In genomic region chr8:106338741-106339209, GRCm38 (mm10) we compare ENCODE assay signal across 8 mouse cellular contexts. TPM values are rescaled to one million over a fixed set of nuclear protein-coding genes. Genes with fewer than 3 reads are reported as not detected.
DNase-seq lines count a peak whose midpoint lies in the region; ATAC-seq and TF ChIP-seq lines count a peak whose summit lies in the region.

No protein-coding gene starts in this region.

- TF ChIP-seq CTCF in left cerebral cortex, adult 2 months (IDR thresholded peaks at IDR 0.05), result no peak

- no peaks in the 10 kb centered on the region for H3K9me3 ChIP-seq in forebrain, embryonic 11.5 days (ENCODE audit: control insufficient read depth, low read length)
- no peaks in the 10 kb centered on the region for H3K9me3 ChIP-seq in intestine, embryonic 15.5 days
- no peaks in the 10 kb centered on the region for H3K9me3 ChIP-seq in midbrain, embryonic 12.5 days

- peaks cover 10% of the 10 kb centered on the region for H3K27me3 ChIP-seq in forebrain, embryonic 11.5 days (ENCODE audit: control insufficient read depth, insufficient read depth, low read length)
- H3K27me3 ChIP-seq in intestine, embryonic 15.5 days (replicated peaks), result peaks cover 24% of the 10 kb centered on the region
- H3K27me3 ChIP-seq in midbrain, embryonic 12.5 days, result peaks cover 25% of the 10 kb centered on the region

- intact Hi-C loops in left cerebral cortex, adult 2 months (cut with DNase I), result loop anchor here (5.0 kb wide), 1 partner anchor 66 kb away; no protein-coding TSS in a partner anchor

- H3K27ac ChIP-seq in left cerebral cortex, adult 2 months, result peak overlapping the region; percentile 89
- no peak overlapping the region for H3K27ac ChIP-seq in forebrain, embryonic 11.5 days (ENCODE audit: low read depth, low read length)
- H3K27ac ChIP-seq in intestine, embryonic 15.5 days, result no peak overlapping the region
- no peak overlapping the region for H3K27ac ChIP-seq in midbrain, embryonic 12.5 days (replicated peaks)

- peaks cover 2% of the 10 kb centered on the region; the same call in 1 of the 2 replicates for H3K4me1 ChIP-seq in forebrain, embryonic 11.5 days (replicated peaks; ENCODE audit: control insufficient read depth, insufficient read depth, low read length)
- peaks cover 18% of the 10 kb centered on the region for H3K4me1 ChIP-seq in intestine, embryonic 15.5 days (replicated peaks)
- peaks cover 33% of the 10 kb centered on the region for H3K4me1 ChIP-seq in midbrain, embryonic 12.5 days

- H3K4me3 ChIP-seq in left cerebral cortex, adult 2 months, result peak overlapping the region; percentile 60
- peak overlapping the region; percentile 49 for H3K4me3 ChIP-seq in forebrain, embryonic 11.5 days (ENCODE audit: low read depth, low read length)
- peak overlapping the region; percentile 51 for H3K4me3 ChIP-seq in intestine, embryonic 15.5 days (replicated peaks)
- peak overlapping the region; percentile 70 for H3K4me3 ChIP-seq in midbrain, embryonic 12.5 days

- 45% methylated on average over 8 of the region's 8 CpGs for WGBS in forebrain, embryonic 11.5 days
- 31% methylated on average over 8 of the region's 8 CpGs for WGBS in intestine, embryonic 15.5 days
- WGBS in midbrain, embryonic 12.5 days, result 37% methylated on average over 8 of the region's 8 CpGs

- ATAC-seq in forebrain, embryonic 11.5 days (replicated peaks; ENCODE audit: low FRiP score), result no peak
- no peak for ATAC-seq in intestine, embryonic 15.5 days
- no peak for ATAC-seq in midbrain, embryonic 12.5 days (ENCODE audit: low FRiP score, low read depth)

- H3K9ac ChIP-seq in forebrain, embryonic 11.5 days (ENCODE audit: low read length), result peak overlapping the region; percentile 56
- H3K9ac ChIP-seq in intestine, embryonic 15.5 days, result no peak overlapping the region; the same call in 1 of the 2 replicates
- H3K9ac ChIP-seq in midbrain, embryonic 12.5 days (replicated peaks), result no peak overlapping the region

- H3K4me2 ChIP-seq in forebrain, embryonic 11.5 days (ENCODE audit: low read depth, low read length, severe bottlenecking), result peak overlapping the region; percentile 91
- H3K4me2 ChIP-seq in intestine, embryonic 15.5 days (replicated peaks), result peak overlapping the region; percentile 58
- H3K4me2 ChIP-seq in midbrain, embryonic 12.5 days (replicated peaks), result peak overlapping the region; percentile 79

- no peaks in the 10 kb centered on the region for H3K36me3 ChIP-seq in forebrain, embryonic 11.5 days (ENCODE audit: control insufficient read depth, insufficient read depth, low read length)
- no peaks in the 10 kb centered on the region for H3K36me3 ChIP-seq in intestine, embryonic 15.5 days
- H3K36me3 ChIP-seq in midbrain, embryonic 12.5 days, result no peaks in the 10 kb centered on the region

- DNase-seq in left cerebral cortex, adult 2 months (ENCODE audit: extremely low spot score in 1 of 2, low spot score in 2 of 2), result no peak
- DNase-seq in left cerebral cortex, adult 18-20 months (ENCODE audit: low spot score in 2 of 2), result no peak
- no peak for DNase-seq in forebrain, embryonic 11.5 days (ENCODE audit: low spot score)
- no peak for DNase-seq in frontal cortex, adult 2 months (ENCODE audit: extremely low spot score in 1 of 2, low spot score in 1 of 2)
- no peak for DNase-seq in layer of hippocampus, postnatal 10 days (ENCODE audit: low spot score in 2 of 2)
- no peak for DNase-seq in left cerebral cortex, adult 8-10 months (ENCODE audit: low spot score in 2 of 2)

RNA-seq across cellular contexts. Expression of gene Smpd3, which starts 1.0 kb away (rescaled TPM):
- 10 to 100 TPM; 52.6 to 59.1 TPM for total RNA-seq in left cerebral cortex, adult 2 months (2021)
- 10 to 100 TPM; 51.2 to 59.3 TPM for total RNA-seq in left cerebral cortex, adult 18-20 months (2021)
- 11.1 and 11.8 TPM in 2 replicates for polyA plus RNA-seq in forebrain, embryonic 11.5 days (2014; fragmentation: Nextera tagmentation; extraction: Ambion mirVana)
- polyA plus RNA-seq in intestine, embryonic 15.5 days (2015; fragmentation: Nextera tagmentation; extraction: Ambion mirVana), result 21.8 and 22.3 TPM in 2 replicates
- polyA plus RNA-seq in midbrain, embryonic 12.5 days (2016; fragmentation: Nextera tagmentation; extraction: Ambion mirVana), result 26.3 and 28.6 TPM in 2 replicates
- 20.7 and 20.9 TPM in 2 replicates for polyA plus RNA-seq in frontal cortex, adult 2 months (2012; rRNA removed)
- 100 to 1,000 TPM; 124 to 127 TPM for total RNA-seq in layer of hippocampus, postnatal 10 days (2021)
- total RNA-seq in left cerebral cortex, adult 8-10 months (2022), result 10 to 100 TPM; 65.8 to 76.1 (median 71.5) TPM
